Mouse (Mus musculus): ENCODE measurements around the gene Igf2bp2.

GRCm38 (mm10) chr16:22150421-22150820 lies 12.7 kb downstream of the Igf2bp2 start:
- TF ChIP-seq MAFK (IDR thresholded peaks at IDR 0.05; ENCODE audit: insufficient read depth, low read depth, low read length), result no peak
- no peak for TF ChIP-seq ZNF384 (IDR thresholded peaks at IDR 0.05; ENCODE audit: low read depth, low read length)
